Mouse (Mus musculus): ENCODE results near the gene Sdk1.

DNA sequence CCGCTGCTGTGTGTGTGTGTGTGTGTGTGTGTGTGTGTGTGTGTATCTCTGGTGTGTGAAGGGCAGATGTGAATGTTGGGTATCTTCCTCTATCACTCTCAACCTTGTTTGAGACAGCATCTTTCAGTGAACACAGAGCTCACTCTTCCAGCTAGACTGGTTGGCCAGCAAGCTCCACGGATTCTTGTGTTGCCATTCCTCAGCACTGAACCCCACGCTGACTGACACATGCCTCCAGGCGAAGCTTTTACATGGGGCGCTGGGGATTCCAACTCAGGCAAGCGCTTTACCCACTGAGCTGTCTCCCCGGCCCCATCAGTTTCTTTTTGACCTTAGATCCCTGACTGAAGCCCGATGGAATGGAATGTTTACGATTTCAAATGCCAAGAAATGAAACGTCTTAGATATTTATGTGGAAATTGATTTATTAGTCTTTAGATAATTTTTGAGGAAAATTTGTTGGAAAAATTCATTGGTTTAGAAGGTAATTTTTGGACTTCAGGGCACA is 582.6 kb downstream of the Sdk1 start:
- TF ChIP-seq CHD2 (IDR thresholded peaks at IDR 0.05; ENCODE audit: low read depth, low read length) (no peak), ZNF384 (IDR thresholded peaks at IDR 0.05; ENCODE audit: low read depth, low read length) (no peak), ZC3H11A (IDR thresholded peaks at IDR 0.05; ENCODE audit: borderline replicate concordance, low read depth, low read length) (no peak), HCFC1 (IDR thresholded peaks at IDR 0.05; ENCODE audit: borderline replicate concordance, insufficient read depth, low read length) (no peak), MAFK (IDR thresholded peaks at IDR 0.05; ENCODE audit: insufficient read depth, low read depth, low read length) (no peak)
